Comparison of ENCODE assay signal across 21 mouse cellular contexts in genomic region chr6:116718920-116719319, GRCm38 (mm10). TPM values are rescaled to one million over a fixed set of nuclear protein-coding genes. Genes with fewer than 3 reads are reported as not detected.
DNase-seq lines count a peak whose midpoint lies in the region; ATAC-seq and TF ChIP-seq lines count a peak whose summit lies in the region.
"Had no signal": no experiment of that assay in that cellular context is flagged by ENCODE, and none has a peak within 500 bp of the region (broad histone marks: within the 10 kb centered on the region; RNA-seq: fewer than 3 reads in every experiment).

No protein-coding gene starts in this region.

- peaks cover 24% of the 10 kb centered on the region for H3K4me1 ChIP-seq in heart, postnatal 0 days (ENCODE audit: control insufficient read depth, insufficient read depth)
- peaks cover 25% of the 10 kb centered on the region for H3K4me1 ChIP-seq in heart, embryonic 12.5 days (replicated peaks)
- H3K4me1 ChIP-seq in liver, postnatal 0 days (ENCODE audit: insufficient read depth) = 0 out of 2 replicates have a peak, but pooled peaks cover 6% of the 10 kb centered on the region
- no peaks in the 10 kb centered on the region for H3K4me1 ChIP-seq in liver, embryonic 12.5 days
- H3K4me1 ChIP-seq in forebrain, embryonic 10.5 days = 0 out of 2 replicates have a peak, but pooled peaks cover 5% of the 10 kb centered on the region

- no peak for TF ChIP-seq EP300 in heart, postnatal 0 days (IDR thresholded peaks at IDR 0.05; ENCODE audit: low read depth)
- TF ChIP-seq EP300 in liver, postnatal 0 days (IDR thresholded peaks at IDR 0.05; ENCODE audit: low read depth) = no peak

- DNase-seq in heart, postnatal 0 days (ENCODE audit: low spot score) = no peak
- DNase-seq in liver, postnatal 0 days = no peak
- no peak for DNase-seq in forebrain, embryonic 10.5 days (ENCODE audit: extremely low spot score, low spot score)
- DNase-seq in left cerebral cortex, postnatal 10 days (ENCODE audit: extremely low spot score in 1 of 2, low spot score in 2 of 2) = no peak
- DNase-seq: cerebellum, adult 18-20 months; forebrain, postnatal 0 days; gastrocnemius, postnatal 10 days; kidney, postnatal 36 days had no signal

- no peak for TF ChIP-seq CTCF in heart, postnatal 0 days (IDR thresholded peaks at IDR 0.05; ENCODE audit: low read depth)
- no peak for TF ChIP-seq CTCF in liver, postnatal 0 days (IDR thresholded peaks at IDR 0.05; ENCODE audit: low read depth)

- H3K4me3 ChIP-seq in heart, postnatal 0 days (ENCODE audit: low read depth, low read length) = no peak overlapping the region
- no peak overlapping the region for H3K4me3 ChIP-seq in heart, embryonic 12.5 days
- H3K4me3 ChIP-seq in liver, postnatal 0 days (ENCODE audit: low read depth, low read length) = no peak overlapping the region
- H3K4me3 ChIP-seq in liver, embryonic 12.5 days = no peak overlapping the region
- H3K4me3 ChIP-seq in forebrain, embryonic 10.5 days = no peak overlapping the region
- H3K4me3 ChIP-seq: erythroblast, embryonic 14.5 days; heart, embryonic 15.5 days; limb, embryonic 10.5 days had no signal

- H3K9me3 ChIP-seq in heart, postnatal 0 days (replicated peaks; ENCODE audit: control insufficient read depth, low read length) = no peaks in the 10 kb centered on the region
- H3K9me3 ChIP-seq in heart, embryonic 12.5 days (replicated peaks) = no peaks in the 10 kb centered on the region
- no peaks in the 10 kb centered on the region for H3K9me3 ChIP-seq in liver, postnatal 0 days (ENCODE audit: low read length)
- H3K9me3 ChIP-seq in liver, embryonic 12.5 days (replicated peaks) = no peaks in the 10 kb centered on the region
- H3K9me3 ChIP-seq in forebrain, embryonic 10.5 days = no peaks in the 10 kb centered on the region
- H3K9me3 ChIP-seq: heart, embryonic 15.5 days; limb, embryonic 10.5 days had no signal

- H3K4me2 ChIP-seq in heart, postnatal 0 days (ENCODE audit: low read depth, low read length) = no peak overlapping the region
- no peak overlapping the region for H3K4me2 ChIP-seq in heart, embryonic 12.5 days
- H3K4me2 ChIP-seq in liver, postnatal 0 days (ENCODE audit: low read depth, low read length) = no peak overlapping the region
- no peak overlapping the region for H3K4me2 ChIP-seq in liver, embryonic 12.5 days
- H3K4me2 ChIP-seq: heart, embryonic 15.5 days had no signal

- intact Hi-C loops in left cerebral cortex, postnatal 10 days (cut with DNase I) = no loop called here

- 0 out of 2 replicates have a peak overlapping the region, but pooled peaks have one; percentile 3 for H3K27ac ChIP-seq in heart, postnatal 0 days (ENCODE audit: low read depth)
- H3K27ac ChIP-seq in heart, embryonic 12.5 days (ENCODE audit: poor library complexity, severe bottlenecking) = no peak overlapping the region
- H3K27ac ChIP-seq in liver, postnatal 0 days (ENCODE audit: low read depth) = 0 out of 2 replicates have a peak overlapping the region, but pooled peaks have one; percentile 3
- H3K27ac ChIP-seq in liver, embryonic 12.5 days = no peak overlapping the region
- H3K27ac ChIP-seq in forebrain, embryonic 10.5 days = no peak overlapping the region
- H3K27ac ChIP-seq: heart, embryonic 15.5 days; limb, embryonic 10.5 days; liver, embryonic 14.5 days had no signal

- H3K9ac ChIP-seq in heart, postnatal 0 days (replicated peaks; ENCODE audit: low read depth, low read length) = no peak overlapping the region
- no peak overlapping the region for H3K9ac ChIP-seq in heart, embryonic 12.5 days
- H3K9ac ChIP-seq in liver, postnatal 0 days (replicated peaks) = no peak overlapping the region
- no peak overlapping the region for H3K9ac ChIP-seq in liver, embryonic 12.5 days
- H3K9ac ChIP-seq: forebrain, postnatal 0 days; heart, embryonic 15.5 days; liver, embryonic 14.5 days had no signal

- 34% methylated on average over 4 of the region's 4 CpGs for WGBS in heart, postnatal 0 days
- 51% methylated on average over 4 of the region's 4 CpGs for WGBS in heart, embryonic 12.5 days
- WGBS in liver, postnatal 0 days (ENCODE audit: insufficient replicate concordance) = 29% methylated on average over 4 of the region's 4 CpGs
- 46% methylated on average over 4 of the region's 4 CpGs for WGBS in liver, embryonic 12.5 days (ENCODE audit: insufficient replicate concordance)
- 87% methylated on average over 4 of the region's 4 CpGs for WGBS in forebrain, embryonic 10.5 days

- no peaks in the 10 kb centered on the region for H3K36me3 ChIP-seq in heart, postnatal 0 days (replicated peaks; ENCODE audit: control insufficient read depth, insufficient read depth, low read length)
- no peaks in the 10 kb centered on the region for H3K36me3 ChIP-seq in heart, embryonic 12.5 days
- no peaks in the 10 kb centered on the region for H3K36me3 ChIP-seq in liver, postnatal 0 days (replicated peaks; ENCODE audit: insufficient read depth, low read length)
- H3K36me3 ChIP-seq in liver, embryonic 12.5 days = no peaks in the 10 kb centered on the region
- H3K36me3 ChIP-seq in forebrain, embryonic 10.5 days (replicated peaks) = no peaks in the 10 kb centered on the region
- H3K36me3 ChIP-seq: G1E; heart, embryonic 15.5 days; limb, embryonic 10.5 days had no signal

- H3K27me3 ChIP-seq in heart, postnatal 0 days (ENCODE audit: control insufficient read depth, insufficient read depth, low read length) = no peaks in the 10 kb centered on the region
- no peaks in the 10 kb centered on the region for H3K27me3 ChIP-seq in heart, embryonic 12.5 days (replicated peaks)
- no peaks in the 10 kb centered on the region for H3K27me3 ChIP-seq in liver, postnatal 0 days (ENCODE audit: insufficient read depth, low read length)
- H3K27me3 ChIP-seq in liver, embryonic 12.5 days (replicated peaks) = no peaks in the 10 kb centered on the region
- no peaks in the 10 kb centered on the region for H3K27me3 ChIP-seq in forebrain, embryonic 10.5 days (ENCODE audit: poor library complexity, severe bottlenecking)
- H3K27me3 ChIP-seq: heart, embryonic 15.5 days had no signal

- no peak for ATAC-seq in heart, postnatal 0 days (ENCODE audit: insufficient read depth, low read depth)
- ATAC-seq in heart, embryonic 12.5 days (ENCODE audit: insufficient number of reproducible peaks, low FRiP score) = no peak
- ATAC-seq in liver, postnatal 0 days = no peak
- no peak for ATAC-seq in liver, embryonic 12.5 days
- ATAC-seq in granulocyte monocyte progenitor cell, adult 5-6 weeks (replicated peaks; ENCODE audit: poor library complexity, severe bottlenecking) = peak; percentile 81
- ATAC-seq: forebrain, postnatal 0 days; hindbrain, embryonic 16.5 days; intestine, postnatal 0 days; lung, postnatal 0 days; midbrain, embryonic 16.5 days had no signal

RNA-seq across cellular contexts. Expression of gene Tmem72, which starts 2.2 kb away (rescaled TPM):
- 0.15 TPM in 1 of 2 replicates, not detected in the other for total RNA-seq in heart, postnatal 0 days (2014; rRNA removed; ENCODE audit: low replicate concordance)
- polyA plus RNA-seq in heart, postnatal 0 days (2015; fragmentation: Nextera tagmentation; extraction: Ambion mirVana) = 0.01 and 0.05 TPM in 2 replicates
- 0.06 and 0.08 TPM in 2 replicates for polyA plus RNA-seq in heart, embryonic 12.5 days (2016; fragmentation: Nextera tagmentation; extraction: Ambion mirVana)
- polyA plus RNA-seq in liver, postnatal 0 days (2015; fragmentation: Nextera tagmentation; extraction: Ambion mirVana) = not detected in 2 replicates
- polyA plus RNA-seq in liver, embryonic 12.5 days (2016; fragmentation: Nextera tagmentation; extraction: Ambion mirVana) = 0.01 and 0.02 TPM in 2 replicates
- 0.11 and 0.24 TPM in 2 replicates for total RNA-seq in granulocyte monocyte progenitor cell, adult 5-6 weeks (2014; fragmentation: Nextera tagmentation)
- under 0.01 and 0.04 TPM in 2 replicates for total RNA-seq in granulocyte monocyte progenitor cell, adult 5-6 weeks (2017)
- polyA plus RNA-seq in forebrain, embryonic 10.5 days (2016; fragmentation: Nextera tagmentation; extraction: Ambion mirVana) = 0.05 TPM in 2 replicates
- total RNA-seq in left cerebral cortex, postnatal 10 days (2021) = under 1 TPM; 0.24 TPM
- polyA plus RNA-seq: erythroblast, embryonic 14.5 days; G1E; intestine, postnatal 0 days; small intestine, adult 2 months had no signal

RNA-seq across cellular contexts. Expression of gene Rassf4, which starts 45.2 kb away (rescaled TPM):
- total RNA-seq in heart, postnatal 0 days (2014; rRNA removed; ENCODE audit: low replicate concordance) = 1.6 and 2.6 TPM in 2 replicates
- polyA plus RNA-seq in heart, postnatal 0 days (2015; fragmentation: Nextera tagmentation; extraction: Ambion mirVana) = 5.9 and 6.0 TPM in 2 replicates
- polyA plus RNA-seq in heart, embryonic 12.5 days (2016; fragmentation: Nextera tagmentation; extraction: Ambion mirVana) = 5.6 and 6.5 TPM in 2 replicates
- polyA plus RNA-seq in liver, postnatal 0 days (2015; fragmentation: Nextera tagmentation; extraction: Ambion mirVana) = 7.2 and 9.6 TPM in 2 replicates
- polyA plus RNA-seq in liver, embryonic 12.5 days (2016; fragmentation: Nextera tagmentation; extraction: Ambion mirVana) = 3.3 and 4.0 TPM in 2 replicates
- 78.9 and 79.9 TPM in 2 replicates for total RNA-seq in granulocyte monocyte progenitor cell, adult 5-6 weeks (2014; fragmentation: Nextera tagmentation)
- total RNA-seq in granulocyte monocyte progenitor cell, adult 5-6 weeks (2017) = 41.0 and 46.8 TPM in 2 replicates
- 12.1 and 15.2 TPM in 2 replicates for polyA plus RNA-seq in forebrain, embryonic 10.5 days (2016; fragmentation: Nextera tagmentation; extraction: Ambion mirVana)
- total RNA-seq in left cerebral cortex, postnatal 10 days (2021) = 1 to 10 TPM; 4.5 to 5.7 TPM
- polyA plus RNA-seq: G1E had no signal

Comparison
In these comparisons a context has a peak if more than half of its experiments do, and no peak if none do; other contexts are left out.
1. H3K27ac ChIP-seq: peak in heart, postnatal 0 days (single experiment) and liver, postnatal 0 days (single experiment); none in heart, embryonic 12.5 days (single experiment), liver, embryonic 12.5 days (single experiment) and forebrain, embryonic 10.5 days (single experiment).